ENCODE assay signal across 9 mouse cellular contexts in genomic region chr5:134541640-134542039, GRCm38 (mm10). TPM values are rescaled to one million over a fixed set of nuclear protein-coding genes. Genes with fewer than 3 reads are reported as not detected.
A peak's percentile ranks its signal among the peaks of the same experiment; 100 is the strongest.
DNase-seq lines count a peak whose midpoint lies in the region; ATAC-seq and TF ChIP-seq lines count a peak whose summit lies in the region.
"Had no signal": no experiment of that assay in that cellular context is flagged by ENCODE, and none has a peak within 500 bp of the region (broad histone marks: within the 10 kb centered on the region; RNA-seq: fewer than 3 reads in every experiment).

No protein-coding gene starts in this region.

- WGBS in lung, adult 2 months, result 18% methylated on average over 7 of the region's 7 CpGs
- 31% methylated on average over 7 of the region's 7 CpGs for WGBS in hindbrain, embryonic 13.5 days

- DNase-seq in adipocyte (ENCODE audit: low spot score) (peak; percentile 73), MN1 (ENCODE audit: low spot score) (no peak)
- peak; percentile 65 for DNase-seq in embryo, embryonic 10 days (ENCODE audit: low spot score)
- DNase-seq in heart, postnatal 14 days, result peak; percentile 80 to 82
- peak; percentile 54 for DNase-seq in lung, adult 2 months
- DNase-seq in left cerebral cortex, adult 11 months (ENCODE audit: low spot score), result no peak
- DNase-seq in layer of hippocampus, postnatal 10 days (ENCODE audit: low spot score in 2 of 2), result no peak

- no peak for TF ChIP-seq CTCF in lung, adult 2 months (IDR thresholded peaks at IDR 0.05; ENCODE audit: insufficient read depth, low read length)

- no peak overlapping the region for H3K9ac ChIP-seq in hindbrain, embryonic 13.5 days

- H3K9me3 ChIP-seq in hindbrain, embryonic 13.5 days, result no peaks in the 10 kb centered on the region

- no peak overlapping the region for H3K4me2 ChIP-seq in hindbrain, embryonic 13.5 days

- peaks cover 25% of the 10 kb centered on the region for H3K4me1 ChIP-seq in lung, adult 2 months (ENCODE audit: control insufficient read depth, insufficient read depth, low read length)
- peaks cover 62% of the 10 kb centered on the region for H3K4me1 ChIP-seq in hindbrain, embryonic 13.5 days (replicated peaks)

- TF ChIP-seq POLR2A in lung, adult 2 months (IDR thresholded peaks at IDR 0.05; ENCODE audit: borderline replicate concordance, extremely low read depth, low read depth, low read length), result no peak

- peaks cover 26% of the 10 kb centered on the region for H3K36me3 ChIP-seq in hindbrain, embryonic 13.5 days

- ATAC-seq in hindbrain, embryonic 13.5 days (ENCODE audit: low FRiP score), result no peak

- no peaks in the 10 kb centered on the region for H3K27me3 ChIP-seq in hindbrain, embryonic 13.5 days

- intact Hi-C loops in heart, postnatal 14 days (cut with DNase I), result no loop called here

- no peak overlapping the region; the same call in 1 of the 2 replicates for H3K27ac ChIP-seq in hindbrain, embryonic 13.5 days

- H3K4me3 ChIP-seq in lung, adult 2 months (replicated peaks; ENCODE audit: extremely low read depth, low read depth, low read length), result no peak overlapping the region
- no peak overlapping the region for H3K4me3 ChIP-seq in hindbrain, embryonic 13.5 days
- H3K4me3 ChIP-seq: myocyte had no signal

RNA-seq across cellular contexts. Expression of gene Clip2, which starts 10.6 kb away (rescaled TPM):
- total RNA-seq in heart, postnatal 14 days (2021), result 10 to 100 TPM; 10.2 to 10.3 TPM
- 21.9 and 23.0 TPM in 2 replicates for polyA plus RNA-seq in lung, adult 2 months (2012; rRNA removed)
- polyA plus RNA-seq in hindbrain, embryonic 13.5 days (2015; fragmentation: Nextera tagmentation; extraction: Ambion mirVana), result 14.4 and 15.1 TPM in 2 replicates
- total RNA-seq in layer of hippocampus, postnatal 10 days (2021), result 100 to 1,000 TPM; 124 to 133 TPM

RNA-seq across cellular contexts. Expression of gene Syna, which starts 18.3 kb away (rescaled TPM):
- total RNA-seq in heart, postnatal 14 days (2021), result not detected
- 0.14 and 0.24 TPM in 2 replicates for polyA plus RNA-seq in lung, adult 2 months (2012; rRNA removed)
- polyA plus RNA-seq in hindbrain, embryonic 13.5 days (2015; fragmentation: Nextera tagmentation; extraction: Ambion mirVana), result 0.42 and 0.43 TPM in 2 replicates
- total RNA-seq in layer of hippocampus, postnatal 10 days (2021), result 1 to 10 TPM; 3.1 to 5.1 TPM

RNA-seq across cellular contexts. Expression of gene Rfc2, which starts 39.5 kb away (rescaled TPM):
- 10 to 100 TPM; 26.5 to 28.3 TPM for total RNA-seq in heart, postnatal 14 days (2021)
- polyA plus RNA-seq in lung, adult 2 months (2012; rRNA removed), result 40.8 and 58.3 TPM in 2 replicates
- polyA plus RNA-seq in hindbrain, embryonic 13.5 days (2015; fragmentation: Nextera tagmentation; extraction: Ambion mirVana), result 192 and 194 TPM in 2 replicates
- 10 to 100 TPM; 63.0 to 65.2 TPM for total RNA-seq in layer of hippocampus, postnatal 10 days (2021)

Comparison
In these comparisons a context has a peak if more than half of its experiments do, and no peak if none do; other contexts are left out.
1. DNase-seq: peak in adipocyte (single experiment), embryo, embryonic 10 days (single experiment), heart, postnatal 14 days (2 of 2) and lung, adult 2 months (single experiment); none in left cerebral cortex, adult 11 months (single experiment), MN1 (single experiment) and layer of hippocampus, postnatal 10 days (0 of 2).
2. RNA of gene Clip2, which starts 10.6 kb away (total RNA-seq): 124 to 133 TPM in layer of hippocampus, postnatal 10 days; 10.2 to 10.3 TPM in heart, postnatal 14 days; every median in the first group is over 10 times any median in the second.
3. RNA of gene Syna, which starts 18.3 kb away (total RNA-seq): 3.1 to 5.1 TPM in layer of hippocampus, postnatal 10 days; not detected in heart, postnatal 14 days; every median in the first group is over 4 times any median in the second.